Mouse (Mus musculus): ENCODE measurements at regions not wholly inside any gene's neighbourhood (a gene's known extent, or its start where the extent isn't known, plus 50 kb on each side); places are given as distances from the start of the nearest gene placed in this dataset.

- H3K36me3 ChIP-seq (ENCODE audit: control insufficient read depth, insufficient read depth, low read length, poor library complexity, severe bottlenecking) = no peaks in the 10 kb centered on the region
- in situ Hi-C loops (cut with MboI; ENCODE audit: low sequenced_read_pairs in 2 of 2, unreplicated experiment in 2 of 2) = no loop called here
- H3K9ac ChIP-seq (ENCODE audit: insufficient read depth, low read depth, low read length, poor library complexity, severe bottlenecking) = no peak overlapping the region
- peaks cover 7 to 8% of the 10 kb centered on the region in 2 experiments for H3K4me1 ChIP-seq (ENCODE audit: control insufficient read depth in 2 of 2, insufficient read depth in 2 of 2, low read length in 2 of 2, poor library complexity in 1 of 2)
- H3K27ac ChIP-seq (ENCODE audit: insufficient read depth, low read depth, low read length, poor library complexity, severe bottlenecking) = no peak overlapping the region
- no peaks in the 10 kb centered on the region for H3K9me3 ChIP-seq (ENCODE audit: control insufficient read depth, insufficient read depth, low read depth, low read length)
- DNase-seq (ENCODE audit: low read depth, low spot score) = peak; percentile 34
- no peak overlapping the region for H3K4me3 ChIP-seq (ENCODE audit: insufficient read depth in 1 of 2, low read depth in 1 of 2, low read length in 2 of 2, poor library complexity in 1 of 2, severe bottlenecking in 1 of 2)
- no peak for TF ChIP-seq ZNF384 (IDR thresholded peaks at IDR 0.05; ENCODE audit: low read depth, low read length)
- TF ChIP-seq MAFK (IDR thresholded peaks at IDR 0.05; ENCODE audit: insufficient read depth, low read depth, low read length) = no peak
- no peak for TF ChIP-seq ZC3H11A (IDR thresholded peaks at IDR 0.05; ENCODE audit: borderline replicate concordance, low read depth, low read length)
- no peak for TF ChIP-seq HCFC1 (IDR thresholded peaks at IDR 0.05; ENCODE audit: borderline replicate concordance, insufficient read depth, low read length)
- no peak for TF ChIP-seq CHD2 (IDR thresholded peaks at IDR 0.05; ENCODE audit: low read depth, low read length)
These were observed 93.8 kb upstream of the Plekhg1 start for GRCm38 (mm10) chr10:3646151-3646910.

GRCm38 (mm10) chr10:3647811-3648731 is 92.1 kb upstream of the Plekhg1 start:
- Histone ChIP-seq H3K9me3 (ENCODE audit: control insufficient read depth, insufficient read depth, low read depth, low read length) (no peaks in the 10 kb centered on the region), H3K4me1 (ENCODE audit: control insufficient read depth in 2 of 2, insufficient read depth in 2 of 2, low read length in 2 of 2, poor library complexity in 1 of 2) (peaks cover 7 to 8% of the 10 kb centered on the region in 2 experiments), H3K27ac (ENCODE audit: insufficient read depth, low read depth, low read length, poor library complexity, severe bottlenecking) (no peak overlapping the region), H3K9ac (ENCODE audit: insufficient read depth, low read depth, low read length, poor library complexity, severe bottlenecking) (no peak overlapping the region), H3K36me3 (ENCODE audit: control insufficient read depth, insufficient read depth, low read length, poor library complexity, severe bottlenecking) (no peaks in the 10 kb centered on the region), H3K4me3 (ENCODE audit: insufficient read depth in 1 of 2, low read depth in 1 of 2, low read length in 2 of 2, poor library complexity in 1 of 2, severe bottlenecking in 1 of 2) (no peak overlapping the region)
- no peak for DNase-seq (ENCODE audit: low read depth, low spot score)
- TF ChIP-seq ZNF384 (IDR thresholded peaks at IDR 0.05; ENCODE audit: low read depth, low read length) = no peak
- TF ChIP-seq MAFK (IDR thresholded peaks at IDR 0.05; ENCODE audit: insufficient read depth, low read depth, low read length) = no peak
- TF ChIP-seq CHD2 (IDR thresholded peaks at IDR 0.05; ENCODE audit: low read depth, low read length) = no peak
- TF ChIP-seq ZC3H11A (IDR thresholded peaks at IDR 0.05; ENCODE audit: borderline replicate concordance, low read depth, low read length) = no peak
- no peak for TF ChIP-seq HCFC1 (IDR thresholded peaks at IDR 0.05; ENCODE audit: borderline replicate concordance, insufficient read depth, low read length)
- in situ Hi-C loops (cut with MboI; ENCODE audit: low sequenced_read_pairs in 2 of 2, unreplicated experiment in 2 of 2) = no loop called here

- H3K9me3 ChIP-seq (ENCODE audit: control insufficient read depth, insufficient read depth, low read depth, low read length) = no peaks in the 10 kb centered on the region
- in situ Hi-C loops (cut with MboI; ENCODE audit: low sequenced_read_pairs in 2 of 2, unreplicated experiment in 2 of 2) = no loop called here
- no peak overlapping the region for H3K9ac ChIP-seq (ENCODE audit: insufficient read depth, low read depth, low read length, poor library complexity, severe bottlenecking)
- peaks cover 7 to 8% of the 10 kb centered on the region in 2 experiments for H3K4me1 ChIP-seq (ENCODE audit: control insufficient read depth in 2 of 2, insufficient read depth in 2 of 2, low read length in 2 of 2, poor library complexity in 1 of 2)
- no peak for TF ChIP-seq MAFK (IDR thresholded peaks at IDR 0.05; ENCODE audit: insufficient read depth, low read depth, low read length)
- no peak for TF ChIP-seq ZNF384 (IDR thresholded peaks at IDR 0.05; ENCODE audit: low read depth, low read length)
- TF ChIP-seq CHD2 (IDR thresholded peaks at IDR 0.05; ENCODE audit: low read depth, low read length) = no peak
- TF ChIP-seq HCFC1 (IDR thresholded peaks at IDR 0.05; ENCODE audit: borderline replicate concordance, insufficient read depth, low read length) = no peak
- TF ChIP-seq ZC3H11A (IDR thresholded peaks at IDR 0.05; ENCODE audit: borderline replicate concordance, low read depth, low read length) = no peak
- H3K4me3 ChIP-seq (ENCODE audit: insufficient read depth in 1 of 2, low read depth in 1 of 2, low read length in 2 of 2, poor library complexity in 1 of 2, severe bottlenecking in 1 of 2) = no peak overlapping the region
- H3K36me3 ChIP-seq (ENCODE audit: control insufficient read depth, insufficient read depth, low read length, poor library complexity, severe bottlenecking) = no peaks in the 10 kb centered on the region
- no peak for DNase-seq (ENCODE audit: low read depth, low spot score)
- H3K27ac ChIP-seq (ENCODE audit: insufficient read depth, low read depth, low read length, poor library complexity, severe bottlenecking) = no peak overlapping the region
These were observed 90.2 kb upstream of the Plekhg1 start for GRCm38 (mm10) chr10:3649983-3650382.

- no peaks in the 10 kb centered on the region for H3K36me3 ChIP-seq (ENCODE audit: control insufficient read depth, insufficient read depth, low read length, poor library complexity, severe bottlenecking)
- no peak overlapping the region for H3K27ac ChIP-seq (ENCODE audit: insufficient read depth, low read depth, low read length, poor library complexity, severe bottlenecking)
- no peak for DNase-seq (ENCODE audit: low read depth, low spot score)
- H3K4me1 ChIP-seq (ENCODE audit: control insufficient read depth in 2 of 2, insufficient read depth in 2 of 2, low read length in 2 of 2, poor library complexity in 1 of 2) = peaks cover 7% of the 10 kb centered on the region in 2 experiments
- no peaks in the 10 kb centered on the region for H3K9me3 ChIP-seq (ENCODE audit: control insufficient read depth, insufficient read depth, low read depth, low read length)
- no peak for TF ChIP-seq ZNF384 (IDR thresholded peaks at IDR 0.05; ENCODE audit: low read depth, low read length)
- no peak for TF ChIP-seq HCFC1 (IDR thresholded peaks at IDR 0.05; ENCODE audit: borderline replicate concordance, insufficient read depth, low read length)
- TF ChIP-seq MAFK (IDR thresholded peaks at IDR 0.05; ENCODE audit: insufficient read depth, low read depth, low read length) = no peak
- no peak for TF ChIP-seq ZC3H11A (IDR thresholded peaks at IDR 0.05; ENCODE audit: borderline replicate concordance, low read depth, low read length)
- no peak overlapping the region for H3K4me3 ChIP-seq (ENCODE audit: insufficient read depth in 1 of 2, low read depth in 1 of 2, low read length in 2 of 2, poor library complexity in 1 of 2, severe bottlenecking in 1 of 2)
- no peak overlapping the region for H3K9ac ChIP-seq (ENCODE audit: insufficient read depth, low read depth, low read length, poor library complexity, severe bottlenecking)
- in situ Hi-C loops (cut with MboI; ENCODE audit: low sequenced_read_pairs in 2 of 2, unreplicated experiment in 2 of 2) = no loop called here
These were observed 89.6 kb upstream of the Plekhg1 start for GRCm38 (mm10) chr10:3650561-3650960.
